Mouse (Mus musculus) cerebellum, postnatal 25 days (tissue): Measurements from ENCODE around the gene Sdhc.
"Not testable (repeated sequence)": the region's sequence is repeated elsewhere in the genome, so short reads cannot be mapped to it uniquely, and the experiment has no call there.

Experiments
- DNase-seq, 2 experiments: peaks; one replicate each; pipeline ENCODE4 v3.0.0; 2021; ENCODE audit warnings: mixed read lengths in 2 of 2

The Sdhc gene

GRCm38 (mm10) chr1:171165629-171166345 is 15.4 kb upstream of the Sdhc start:
- DNase-seq: no peak

GRCm38 (mm10) chr1:171164258-171164657 is 13.9 kb upstream of the Sdhc start:
- DNase-seq: no peak

- no peak for DNase-seq
Measured at GRCm38 (mm10) chr1:171162526-171162925, 12.1 kb upstream of the Sdhc start.

DNA sequence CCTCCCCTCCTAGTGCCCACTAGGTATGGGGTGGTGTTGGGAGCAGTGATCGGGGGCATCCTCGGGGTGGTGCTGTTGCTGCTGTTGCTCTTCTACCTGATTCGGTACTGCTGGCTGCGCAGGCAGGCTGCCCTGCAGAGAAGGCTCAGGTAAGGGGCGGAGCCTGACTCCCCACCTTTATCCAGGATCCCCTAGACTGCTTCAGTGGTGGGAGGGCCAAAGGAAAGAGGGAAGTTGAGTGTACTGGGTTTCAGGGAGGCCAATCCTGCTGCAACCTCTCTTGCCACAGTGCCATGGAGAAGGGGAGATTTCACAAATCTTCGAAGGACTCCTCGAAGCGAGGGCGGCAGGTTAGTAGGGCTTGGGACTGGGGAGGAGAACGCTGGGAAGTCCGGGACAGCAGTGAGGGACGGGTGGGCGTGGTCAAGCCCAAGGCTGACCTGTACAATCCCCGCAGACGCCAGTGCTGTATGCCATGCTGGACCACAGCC is 9.1 kb upstream of the Sdhc start:
- no peak for DNase-seq

GRCm38 (mm10) chr1:171157965-171158364 is 7.6 kb upstream of the Sdhc start:
- DNase-seq: no peak

DNA sequence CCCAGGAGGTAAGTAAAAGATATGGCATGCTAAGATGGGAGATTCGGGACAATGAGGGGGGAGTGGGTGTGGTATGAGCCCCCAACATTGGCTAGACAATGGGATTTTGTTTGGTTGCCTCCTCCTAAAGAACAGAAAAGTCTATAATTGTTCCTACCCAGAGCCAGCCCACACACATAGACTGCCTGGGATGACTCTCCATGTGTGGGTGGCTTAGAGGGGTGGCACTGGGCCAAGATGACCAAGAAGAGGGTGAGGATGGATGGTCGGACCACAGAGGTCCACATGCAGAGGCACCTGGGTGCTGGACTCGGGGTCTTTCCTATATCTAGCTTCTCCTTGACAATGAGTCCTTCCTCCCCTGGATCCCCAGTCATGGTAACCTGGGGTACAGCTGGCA is 6.2 kb upstream of the Sdhc start:
- DNase-seq: no peak

DNA sequence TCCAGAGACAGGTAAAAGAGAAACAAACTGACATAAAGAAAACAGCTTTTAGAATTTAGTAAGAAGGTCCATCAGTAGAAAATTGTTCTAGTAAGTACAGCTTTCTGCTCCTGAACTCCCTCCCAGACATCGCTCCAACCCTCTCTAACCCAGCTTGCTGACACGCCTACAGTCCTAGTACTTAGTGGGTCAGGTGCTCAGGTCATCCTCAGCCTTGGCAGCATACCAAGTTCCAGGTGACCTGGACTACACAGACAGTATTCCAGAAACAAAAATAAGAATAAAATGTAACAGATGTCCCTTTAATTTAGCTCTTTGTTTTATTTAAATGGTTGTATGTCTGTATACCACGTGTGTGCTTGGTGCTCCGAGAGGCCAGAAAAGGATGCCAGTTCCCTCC is 1.6 kb upstream of the Sdhc start:
- DNase-seq: peak in 1 of 2 experiments; percentile 23

DNA sequence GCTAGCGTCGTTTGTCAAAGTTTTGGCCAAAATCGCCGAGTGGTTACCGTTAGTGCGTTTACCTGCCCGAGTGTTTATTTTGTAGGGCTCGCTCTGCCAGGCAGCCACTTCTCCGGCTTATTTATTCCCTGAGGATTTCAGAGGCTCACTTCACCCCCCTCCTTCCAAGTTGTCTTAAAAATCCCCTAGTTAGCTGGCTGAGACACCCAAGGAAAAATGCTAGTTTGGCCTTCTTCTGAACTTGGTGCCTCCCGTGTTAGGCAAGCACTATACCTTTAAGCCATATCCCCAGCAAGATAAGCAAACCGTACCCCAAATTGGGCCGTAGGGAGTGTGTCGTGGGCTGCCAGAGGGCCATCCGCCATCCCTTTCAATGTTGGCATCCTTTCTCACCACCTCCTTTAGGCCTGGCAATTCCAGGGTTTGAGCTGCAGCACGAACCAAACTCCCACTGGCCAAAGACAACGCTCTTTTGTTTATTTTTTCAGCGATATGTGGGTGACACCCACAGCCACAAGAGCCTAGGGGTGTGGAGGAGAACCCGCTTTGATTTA is 512 bp upstream of the Sdhc start:
- peak in 1 of 2 experiments; percentile 52 for DNase-seq

- peak in 1 of 2 experiments; percentile 20 for DNase-seq
Measured at GRCm38 (mm10) chr1:171142981-171143380, 7.4 kb downstream of the Sdhc start.

GRCm38 (mm10) chr1:171137486-171138155 is 12.8 kb downstream of the Sdhc start:
- DNase-seq: not testable (repeated sequence)

GRCm38 (mm10) chr1:171135600-171135999 is 14.8 kb downstream of the Sdhc start:
- no peak for DNase-seq

DNA sequence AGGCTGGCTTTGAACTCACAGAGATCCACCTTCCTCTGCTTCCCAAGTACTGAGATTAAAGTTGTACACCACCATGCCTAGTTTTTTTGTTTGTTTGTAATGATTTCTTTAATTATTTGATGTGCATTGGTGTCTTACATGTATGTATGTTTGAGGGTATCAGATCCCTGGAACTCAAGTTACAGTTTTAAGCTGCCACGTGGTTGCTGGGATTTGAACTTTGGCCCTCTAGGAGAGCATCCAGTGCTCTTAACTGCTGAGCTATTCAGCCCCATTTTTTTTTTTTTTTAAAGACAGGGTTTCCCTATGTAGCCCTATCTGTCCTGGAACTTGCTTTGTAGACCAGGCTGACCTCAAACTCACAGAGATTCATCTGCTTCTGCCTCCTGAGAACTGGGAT is 19.4 kb downstream of the Sdhc start:
- no peak for DNase-seq

- DNase-seq: peak in 1 of 2 experiments; percentile 19
Measured at GRCm38 (mm10) chr1:171129251-171129650, 21.2 kb downstream of the Sdhc start.

DNA sequence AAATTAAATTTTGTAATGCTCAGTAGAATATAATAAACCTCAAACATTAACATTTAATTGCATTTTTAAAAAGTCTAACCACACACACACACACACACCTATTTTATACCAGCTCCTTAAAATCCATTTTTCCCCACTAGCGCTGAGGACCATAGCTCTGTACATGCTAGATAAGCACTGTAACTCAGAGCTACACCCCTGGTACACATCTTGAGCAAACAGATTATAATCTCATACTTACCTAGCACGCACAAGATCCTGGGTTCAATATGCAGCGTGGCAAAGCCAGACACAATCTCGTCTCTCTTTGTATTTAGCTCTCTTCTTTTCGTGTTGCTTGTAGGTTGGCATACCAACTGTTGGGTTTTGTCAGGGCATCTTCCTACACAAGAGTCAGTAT is 26.0 kb downstream of the Sdhc start:
- DNase-seq: no peak

DNA sequence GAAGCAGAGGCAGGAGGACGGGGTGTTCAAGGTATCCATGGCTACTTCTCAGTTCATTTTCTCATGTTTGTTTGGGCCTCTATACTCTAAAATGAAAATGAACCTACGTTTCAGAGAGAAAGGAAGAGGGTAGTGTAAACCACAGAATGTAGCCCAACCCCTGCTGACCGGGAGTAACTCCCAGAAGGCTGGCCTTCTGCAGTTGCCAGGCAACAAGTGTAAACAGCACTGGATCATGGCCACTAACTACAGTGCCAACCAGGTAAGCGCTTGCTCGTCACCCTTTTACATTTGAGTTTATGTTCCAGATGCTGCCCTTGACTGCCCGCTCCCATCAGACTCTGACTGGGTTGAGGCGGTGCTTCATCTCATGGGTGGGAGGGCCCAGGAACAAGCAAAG is 27.5 kb downstream of the Sdhc start:
- DNase-seq: no peak

DNA sequence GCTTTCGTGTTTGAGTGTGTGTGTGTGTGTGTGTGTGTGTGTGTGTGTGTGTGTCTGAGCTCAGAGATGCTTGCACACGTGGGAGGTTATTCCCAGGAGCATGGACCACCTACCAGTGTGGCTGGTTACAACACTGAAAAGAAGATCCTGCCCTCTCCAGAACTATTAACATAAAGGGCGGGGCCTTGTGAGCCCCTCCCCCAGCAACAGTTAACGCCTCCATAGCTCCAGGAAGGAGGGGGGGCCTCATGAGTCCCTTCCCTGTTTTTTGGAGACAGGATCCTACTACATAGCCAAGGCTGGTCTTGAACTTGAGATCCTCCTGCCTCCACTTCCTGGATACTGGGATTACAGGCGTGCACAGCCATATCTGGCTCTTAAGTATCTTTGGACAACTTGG is 28.6 kb downstream of the Sdhc start:
- DNase-seq: no peak

- no peak for DNase-seq
Measured at GRCm38 (mm10) chr1:171120893-171121292, 29.5 kb downstream of the Sdhc start.

- no peak for DNase-seq
Measured at GRCm38 (mm10) chr1:171119405-171119804, 31.0 kb downstream of the Sdhc start.

DNA sequence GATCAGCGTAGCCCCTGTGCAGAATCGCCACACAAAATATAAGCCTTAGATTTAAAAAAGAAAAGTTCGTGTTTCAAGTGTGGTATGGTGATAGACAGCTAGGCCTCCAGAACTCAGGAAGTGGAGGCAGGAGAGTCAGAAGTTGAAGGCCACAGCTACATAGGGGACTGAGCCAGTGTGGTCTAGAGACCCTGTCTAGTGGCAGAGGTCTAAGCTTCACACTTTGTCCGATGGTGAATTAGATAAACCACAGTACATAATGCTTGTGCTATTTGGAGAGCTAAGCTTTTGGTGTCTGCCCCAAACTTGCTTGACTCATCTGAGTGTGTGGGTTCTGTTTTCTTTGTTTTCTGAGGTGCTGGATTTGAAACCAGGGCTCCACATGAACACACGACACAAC is 31.4 kb downstream of the Sdhc start:
- DNase-seq: no peak

GRCm38 (mm10) chr1:171118269-171118684 is 32.1 kb downstream of the Sdhc start:
- peak; percentile 56 to 72 for DNase-seq

DNA sequence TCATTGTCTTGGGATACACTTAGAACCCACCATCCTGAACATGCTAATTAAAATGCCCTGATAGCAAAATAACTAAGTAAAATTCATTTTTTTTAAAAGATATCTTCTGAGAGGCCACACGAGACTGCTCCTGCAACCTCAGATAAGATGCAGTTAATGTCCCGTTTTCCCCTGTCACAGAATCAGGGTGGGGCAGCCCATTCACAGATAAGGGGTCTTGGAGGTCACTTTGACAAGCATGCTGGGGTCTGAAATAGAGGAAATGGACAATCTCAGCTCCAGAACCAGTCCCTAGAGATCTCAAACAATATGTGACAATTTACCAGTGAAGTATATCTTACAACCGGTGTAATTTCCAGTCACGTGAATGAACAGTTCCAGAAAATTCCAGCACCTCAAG is 34.1 kb downstream of the Sdhc start:
- DNase-seq: no peak

DNA sequence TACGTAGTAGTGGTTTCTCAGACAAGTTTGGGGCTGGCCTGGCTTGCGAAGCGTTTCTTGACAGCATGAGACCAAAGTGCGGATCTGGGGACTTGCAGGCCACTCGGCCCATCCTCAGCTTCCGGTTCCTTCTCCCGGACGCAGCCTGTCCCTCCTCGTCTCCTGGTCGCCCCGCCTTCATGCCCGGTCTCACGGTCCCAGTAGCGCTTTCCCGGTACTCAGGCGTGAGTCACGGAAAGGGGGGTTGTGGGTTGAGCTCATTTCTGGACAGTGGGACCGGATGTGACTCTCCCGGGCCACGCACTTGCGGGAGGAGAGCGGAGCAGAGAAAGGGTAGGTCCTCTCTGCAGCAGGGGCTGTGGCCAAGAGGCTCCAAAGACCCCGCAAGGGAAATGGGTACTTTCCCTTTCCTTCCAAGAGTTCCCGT is 36.5 kb downstream of the Sdhc start, which contains the start of gene Cfap126:
TSS of gene Cfap126 (plus strand) at position 46 of the 427 bp plus-strand sequence.
- peak; percentile 78 to 81 for DNase-seq

DNA sequence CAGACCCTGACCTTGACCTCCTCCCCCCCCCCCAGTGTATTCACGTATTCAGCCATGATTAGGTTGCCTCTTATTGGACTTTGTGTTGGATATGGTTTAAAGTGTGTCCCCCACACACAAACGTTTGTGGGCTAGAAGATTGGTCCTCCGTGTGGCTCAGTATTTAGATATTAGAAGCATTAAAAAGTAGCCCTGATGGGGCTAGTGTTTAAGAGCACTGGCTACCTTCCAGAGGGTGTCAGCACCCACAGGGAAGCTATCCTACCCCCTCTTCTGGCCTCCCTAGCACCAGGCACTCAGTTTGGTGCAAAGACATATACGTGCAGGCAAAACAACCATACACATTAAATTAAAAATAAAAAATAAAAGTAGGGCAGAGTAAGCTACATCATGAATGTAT is 37.4 kb downstream of the Sdhc start:
- DNase-seq: no peak
